Mouse (Mus musculus) hindbrain, postnatal 0 days (tissue): ENCODE results near the gene Dgcr2. TPM values are rescaled to one million over a fixed set of nuclear protein-coding genes. Genes with fewer than 3 reads are reported as not detected.

Experiments
- ATAC-seq: fragments of 200-750 bp; cut with Nextera tagmentation; 2 replicates; pipeline ENCODE4 v1.8.0; 2017; ENCODE audit warnings: mild to moderate bottlenecking, moderate TSS enrichment, moderate library complexity
- DNase-seq: peaks from one replicate; pipeline ENCODE4 v3.0.0-alpha.2; 2015; ENCODE audit warnings: low spot score
- H3K27ac ChIP-seq: fragments of 300-500 bp; sonication (generic); 2 replicates; pipeline ENCODE4 v1.5.1; 2014; ENCODE audit warnings: mild to moderate bottlenecking
- H3K27me3 ChIP-seq: fragments of 300-500 bp; sonication (generic); 2 replicates; pipeline ENCODE4 v1.6.1; 2014; ENCODE audit warnings: low read length, mixed read lengths; ENCODE audit not compliant: insufficient read depth
- H3K36me3 ChIP-seq: fragments of 300-500 bp; sonication (generic); 2 replicates; pipeline ENCODE4 v1.6.1; 2014; ENCODE audit warnings: low read length, mixed read lengths; ENCODE audit not compliant: insufficient read depth
- H3K4me1 ChIP-seq: fragments of 300-500 bp; sonication (generic); 2 replicates; pipeline ENCODE4 v1.6.1; 2014; ENCODE audit warnings: antibody characterized with exemption, low read length, mixed read lengths; ENCODE audit not compliant: insufficient read depth
- H3K4me2 ChIP-seq: fragments of 300-500 bp; sonication (generic); 2 replicates; pipeline ENCODE4 v1.6.1; 2014; ENCODE audit warnings: low read depth, mild to moderate bottlenecking, low read length, moderate library complexity, mixed read lengths
- H3K4me3 ChIP-seq: fragments of 300-500 bp; sonication (generic); 2 replicates; pipeline ENCODE4 v1.5.1; 2014; ENCODE audit warnings: low read length
- H3K9ac ChIP-seq: fragments of 300-500 bp; sonication (generic); replicated peaks from 2 replicates; pipeline ENCODE4 v1.6.1; 2014; ENCODE audit warnings: mild to moderate bottlenecking, low read length, moderate library complexity, mixed read lengths
- H3K9me3 ChIP-seq: fragments of 300-500 bp; sonication (generic); 2 replicates; pipeline ENCODE4 v1.6.1; 2016; ENCODE audit warnings: low read length, mixed read lengths
- CTCF ChIP-seq: IDR thresholded peaks from 2 replicates; pipeline ENCODE4 v1.5.1; 2016; ENCODE audit warnings: antibody characterized with exemption, control low read depth, low read depth
- WGBS: fragments of 180-500 bp; shearing (Covaris S2); extraction: QIAGEN DNeasy Blood & Tissue Kit; methylation state at CpG from one replicate; pipeline ENCODE4 v1.1.7; 2014; 5-methylcytosine and 5-hydroxymethylcytosine counted together
- polyA plus RNA-seq: library from polyadenylated mRNA; unstranded; fragments of >200 nt; fragmentation: Nextera tagmentation; extraction: Ambion mirVana; gene quantifications from 2 replicates; pipeline ENCODE4 v1.2.1, GENCODE M21; 2015
- total RNA-seq: library from RNA; depleted of rRNA; stranded (reverse); fragments of >200 nt; gene quantifications from 2 replicates; pipeline ENCODE4 v1.2.3, GENCODE M21; 2014; rRNA removed

The Dgcr2 gene
- total and polyA plus RNA-seq, 2 experiments from 2014 or later: 88.8 to 199 TPM

- Histone ChIP-seq H3K9me3 (no peaks in the 10 kb centered on the region), H3K27me3 (peaks cover 34% of the 10 kb centered on the region), H3K4me2 (no peak overlapping the region), H3K36me3 (peaks cover 12% of the 10 kb centered on the region; the same call in 1 of the 2 replicates), H3K4me3 (no peak overlapping the region), H3K9ac (no peak overlapping the region), H3K27ac (no peak overlapping the region), H3K4me1 (peaks cover 8% of the 10 kb centered on the region)
- DNase-seq: no peak
- ATAC-seq: no peak
- WGBS: 73% methylated on average over 5 of the region's 5 CpGs
- no peak for TF ChIP-seq CTCF
Observed at GRCm38 (mm10) chr16:17795643-17796042, 102.7 kb downstream of the Dgcr2 start.

GRCm38 (mm10) chr16:17794047-17794446, 104.3 kb downstream of the Dgcr2 start:
- 77% methylated on average over 4 of the region's 4 CpGs for WGBS

GRCm38 (mm10) chr16:17792728-17793127, 105.6 kb downstream of the Dgcr2 start:
- H3K4me2 ChIP-seq: no peak overlapping the region

More at GRCm38 (mm10) chr16:17794047-17794446, 104.3 kb downstream of the Dgcr2 start:
- no peak overlapping the region for H3K9ac ChIP-seq
- TF ChIP-seq CTCF: no peak
- ATAC-seq (no peak), DNase-seq (no peak)
- H3K27me3 ChIP-seq: peaks cover 23% of the 10 kb centered on the region
- no peak overlapping the region for H3K4me2 ChIP-seq
- H3K4me3 ChIP-seq: no peak overlapping the region
- peaks cover 8% of the 10 kb centered on the region for H3K4me1 ChIP-seq
- no peak overlapping the region for H3K27ac ChIP-seq
- peaks cover 25% of the 10 kb centered on the region for H3K36me3 ChIP-seq
- no peaks in the 10 kb centered on the region for H3K9me3 ChIP-seq

More at GRCm38 (mm10) chr16:17792728-17793127, 105.6 kb downstream of the Dgcr2 start:
- no peak for TF ChIP-seq CTCF
- Histone ChIP-seq H3K4me1 (no peaks in the 10 kb centered on the region; the same call in 1 of the 2 replicates), H3K9ac (no peak overlapping the region), H3K27me3 (peaks cover 17% of the 10 kb centered on the region), H3K4me3 (no peak overlapping the region), H3K9me3 (no peaks in the 10 kb centered on the region), H3K27ac (no peak overlapping the region), H3K36me3 (peaks cover 34% of the 10 kb centered on the region)
- 73% methylated on average over 3 of the region's 3 CpGs for WGBS
- no peak for ATAC-seq
- no peak for DNase-seq

Other genes with a start within 250 kb of the Dgcr2 start
- 47.5 and 66.1 TPM in 2 replicates for gene Med15, start 165.7 kb downstream of the Dgcr2 start, total RNA-seq
- 33.8 and 39.2 TPM in 2 replicates for gene Med15, start 165.7 kb downstream of the Dgcr2 start, polyA plus RNA-seq
- gene Klhl22, start 138.9 kb downstream of the Dgcr2 start, total RNA-seq: 176 and 190 TPM in 2 replicates
- gene Klhl22, start 138.9 kb downstream of the Dgcr2 start, polyA plus RNA-seq: 69.6 and 80.5 TPM in 2 replicates
- gene Scarf2, start 101.3 kb downstream of the Dgcr2 start, total RNA-seq: 15.5 and 15.6 TPM in 2 replicates
- gene Scarf2, start 101.3 kb downstream of the Dgcr2 start, polyA plus RNA-seq: 2.0 and 2.3 TPM in 2 replicates
- gene B830017H08Rik, start 65.4 kb downstream of the Dgcr2 start, total RNA-seq: 6.1 and 9.1 TPM in 2 replicates
- 6.3 and 6.4 TPM in 2 replicates for gene B830017H08Rik, start 65.4 kb downstream of the Dgcr2 start, polyA plus RNA-seq
- 3.3 and 7.0 TPM in 2 replicates for gene Car15, start 60.2 kb downstream of the Dgcr2 start, total RNA-seq
- 1.9 TPM in 2 replicates for gene Car15, start 60.2 kb downstream of the Dgcr2 start, polyA plus RNA-seq
- gene Gm20518, start 6.9 kb downstream of the Dgcr2 start, total RNA-seq: 0.42 and 1.3 TPM in 2 replicates
- 0.11 and 0.20 TPM in 2 replicates for gene Gm20518, start 6.9 kb downstream of the Dgcr2 start, polyA plus RNA-seq
- 0.29 TPM in 1 of 2 replicates, not detected in the other for gene Tssk1, start 4.3 kb downstream of the Dgcr2 start, total RNA-seq
- gene Tssk1, start 4.3 kb downstream of the Dgcr2 start, polyA plus RNA-seq: 0.04 TPM in 1 of 2 replicates, not detected in the other
- gene Tssk2, start 75 bp upstream of the Dgcr2 start, total RNA-seq: not detected in 2 replicates
- gene Tssk2, start 75 bp upstream of the Dgcr2 start, polyA plus RNA-seq: not detected in 2 replicates
- 37.7 and 46.3 TPM in 2 replicates for gene Ess2, start 12.8 kb upstream of the Dgcr2 start, total RNA-seq
- gene Ess2, start 12.8 kb upstream of the Dgcr2 start, polyA plus RNA-seq: 38.8 and 40.8 TPM in 2 replicates
- gene Gsc2, start 16.5 kb upstream of the Dgcr2 start, total RNA-seq: 0.21 and 0.61 TPM in 2 replicates
- gene Gsc2, start 16.5 kb upstream of the Dgcr2 start, polyA plus RNA-seq: 0.76 and 1.0 TPM in 2 replicates
- 228 and 230 TPM in 2 replicates for gene Slc25a1, start 29.7 kb upstream of the Dgcr2 start, total RNA-seq
- 150 and 151 TPM in 2 replicates for gene Slc25a1, start 29.7 kb upstream of the Dgcr2 start, polyA plus RNA-seq
- not detected in 2 replicates for gene Vpreb2, start 81.9 kb upstream of the Dgcr2 start, total RNA-seq
- gene Vpreb2, start 81.9 kb upstream of the Dgcr2 start, polyA plus RNA-seq: not detected in 2 replicates
- gene Dgcr6, start 154.3 kb upstream of the Dgcr2 start, total RNA-seq: 59.5 and 74.4 TPM in 2 replicates
- gene Dgcr6, start 154.3 kb upstream of the Dgcr2 start, polyA plus RNA-seq: 169 and 173 TPM in 2 replicates
- gene Prodh, start 191.6 kb upstream of the Dgcr2 start, total RNA-seq: 10.6 and 16.7 TPM in 2 replicates
- 7.4 and 8.7 TPM in 2 replicates for gene Prodh, start 191.6 kb upstream of the Dgcr2 start, polyA plus RNA-seq
- gene Rtn4r, start 229.1 kb upstream of the Dgcr2 start, total RNA-seq: 38.2 and 55.7 TPM in 2 replicates
- gene Rtn4r, start 229.1 kb upstream of the Dgcr2 start, polyA plus RNA-seq: 20.4 and 23.1 TPM in 2 replicates